ENCODE assay signal across 12 mouse cellular contexts in genomic region chr19:23578606-23579355, GRCm38 (mm10).
DNase-seq lines count a peak whose midpoint lies in the region; ATAC-seq and TF ChIP-seq lines count a peak whose summit lies in the region.
"Had no signal": no experiment of that assay in that cellular context is flagged by ENCODE, and none has a peak within 500 bp of the region (broad histone marks: within the 10 kb centered on the region; RNA-seq: fewer than 3 reads in every experiment).

No protein-coding gene starts in this region.

- no peak overlapping the region for H3K9ac ChIP-seq in hindbrain, postnatal 0 days (replicated peaks; ENCODE audit: low read length)
- no peak overlapping the region for H3K9ac ChIP-seq in hindbrain, embryonic 13.5 days
- no peak overlapping the region for H3K9ac ChIP-seq in embryonic facial prominence, embryonic 14.5 days (ENCODE audit: low read depth, low read length)
- H3K9ac ChIP-seq: limb, embryonic 12.5 days had no signal

- no peaks in the 10 kb centered on the region for H3K4me1 ChIP-seq in hindbrain, postnatal 0 days (ENCODE audit: insufficient read depth, low read length)
- H3K4me1 ChIP-seq in hindbrain, embryonic 13.5 days (replicated peaks) = no peaks in the 10 kb centered on the region
- no peaks in the 10 kb centered on the region for H3K4me1 ChIP-seq in embryonic facial prominence, embryonic 14.5 days (ENCODE audit: control insufficient read depth, insufficient read depth, low read length)
- H3K4me1 ChIP-seq in kidney, adult 2 months (ENCODE audit: control insufficient read depth, insufficient read depth, low read length) = no peaks in the 10 kb centered on the region
- H3K4me1 ChIP-seq: limb, embryonic 12.5 days had no signal

- TF ChIP-seq POLR2A in kidney, adult 2 months (IDR thresholded peaks at IDR 0.05; ENCODE audit: low read depth, low read length) = no peak

- peak; percentile 38 for DNase-seq in hindbrain, postnatal 0 days (ENCODE audit: low spot score)
- peak; percentile 73 for DNase-seq in cerebellum, adult 11-12 months
- DNase-seq in embryonic facial prominence, embryonic 14.5 days (ENCODE audit: low spot score) = peak; percentile 42
- peak; percentile 89 for DNase-seq in retina, postnatal 1 day
- no peak for DNase-seq in kidney, adult 2 months
- DNase-seq: gastrocnemius, postnatal 36 days; heart, postnatal 14 days; kidney, postnatal 10 days had no signal

- no peak for TF ChIP-seq CTCF in hindbrain, postnatal 0 days (IDR thresholded peaks at IDR 0.05; ENCODE audit: low read depth)
- no peak for TF ChIP-seq CTCF in kidney, adult 2 months (conservative IDR thresholded peaks at IDR 0.05; ENCODE audit: insufficient read depth, insufficient read length, low read depth, low read length)

- ATAC-seq in hindbrain, postnatal 0 days = 0 out of 2 replicates have a peak, but pooled peaks have one; percentile 27
- no peak for ATAC-seq in hindbrain, embryonic 13.5 days (ENCODE audit: low FRiP score)
- ATAC-seq in embryonic facial prominence, embryonic 14.5 days (ENCODE audit: low read depth) = no peak; the same call in 1 of the 2 replicates
- ATAC-seq in CD4-positive, CD25-positive, alpha-beta regulatory T cell, adult 4 months = no peak
- ATAC-seq: midbrain, embryonic 16.5 days had no signal

- 50% methylated on average over 11 of the region's 11 CpGs for WGBS in hindbrain, postnatal 0 days
- WGBS in hindbrain, embryonic 13.5 days = 77% methylated on average over 11 of the region's 11 CpGs
- WGBS in embryonic facial prominence, embryonic 14.5 days = 67% methylated on average over 11 of the region's 11 CpGs
- 53% methylated on average over 11 of the region's 11 CpGs for WGBS in kidney, adult 2 months

- H3K4me3 ChIP-seq in hindbrain, postnatal 0 days (ENCODE audit: low read length) = no peak overlapping the region
- H3K4me3 ChIP-seq in hindbrain, embryonic 13.5 days = no peak overlapping the region
- no peak overlapping the region for H3K4me3 ChIP-seq in embryonic facial prominence, embryonic 14.5 days (ENCODE audit: low read depth, low read length)
- H3K4me3 ChIP-seq in kidney, adult 2 months (ENCODE audit: insufficient read depth, low read depth, low read length) = no peak overlapping the region
- H3K4me3 ChIP-seq: limb, embryonic 12.5 days had no signal

- no peak overlapping the region for H3K4me2 ChIP-seq in hindbrain, postnatal 0 days (ENCODE audit: low read depth, low read length)
- no peak overlapping the region for H3K4me2 ChIP-seq in hindbrain, embryonic 13.5 days
- H3K4me2 ChIP-seq in embryonic facial prominence, embryonic 14.5 days (ENCODE audit: low read depth, low read length) = no peak overlapping the region
- H3K4me2 ChIP-seq: limb, embryonic 12.5 days had no signal

- H3K36me3 ChIP-seq in hindbrain, postnatal 0 days (ENCODE audit: insufficient read depth, low read length) = no peaks in the 10 kb centered on the region
- no peaks in the 10 kb centered on the region for H3K36me3 ChIP-seq in hindbrain, embryonic 13.5 days
- no peaks in the 10 kb centered on the region for H3K36me3 ChIP-seq in embryonic facial prominence, embryonic 14.5 days (ENCODE audit: control insufficient read depth, insufficient read depth, low read length)
- H3K36me3 ChIP-seq in kidney, adult 2 months (ENCODE audit: control insufficient read depth, insufficient read depth, low read length) = no peaks in the 10 kb centered on the region
- H3K36me3 ChIP-seq: limb, embryonic 12.5 days had no signal

- H3K27ac ChIP-seq in hindbrain, postnatal 0 days = no peak overlapping the region
- no peak overlapping the region for H3K27ac ChIP-seq in hindbrain, embryonic 13.5 days
- no peak overlapping the region for H3K27ac ChIP-seq in embryonic facial prominence, embryonic 14.5 days (replicated peaks; ENCODE audit: low read depth, low read length)
- H3K27ac ChIP-seq in kidney, adult 2 months (ENCODE audit: insufficient read depth, low read depth, low read length) = no peak overlapping the region
- H3K27ac ChIP-seq: limb, embryonic 12.5 days had no signal

- H3K27me3 ChIP-seq in hindbrain, postnatal 0 days (ENCODE audit: insufficient read depth, low read length) = no peaks in the 10 kb centered on the region
- no peaks in the 10 kb centered on the region for H3K27me3 ChIP-seq in hindbrain, embryonic 13.5 days
- no peaks in the 10 kb centered on the region for H3K27me3 ChIP-seq in embryonic facial prominence, embryonic 14.5 days (replicated peaks; ENCODE audit: control insufficient read depth, insufficient read depth, low read length)
- H3K27me3 ChIP-seq in kidney, adult 2 months (replicated peaks; ENCODE audit: control insufficient read depth, insufficient read depth, low read length) = no peaks in the 10 kb centered on the region; the same call in 1 of the 2 replicates
- H3K27me3 ChIP-seq: limb, embryonic 12.5 days had no signal

- H3K9me3 ChIP-seq in hindbrain, postnatal 0 days (ENCODE audit: low read length) = no peaks in the 10 kb centered on the region
- H3K9me3 ChIP-seq in hindbrain, embryonic 13.5 days = no peaks in the 10 kb centered on the region
- H3K9me3 ChIP-seq in embryonic facial prominence, embryonic 14.5 days (ENCODE audit: control insufficient read depth, low read length) = no peaks in the 10 kb centered on the region
- H3K9me3 ChIP-seq: limb, embryonic 12.5 days had no signal
